Mouse (Mus musculus) layer of hippocampus, adult 11-12 months (tissue): ENCODE results near the gene Gm8890.
"Not testable (repeated sequence)": the region's sequence is repeated elsewhere in the genome, so short reads cannot be mapped to it uniquely, and the experiment has no call there.

Experiments
- DNase-seq: peaks from one replicate; pipeline ENCODE4 v3.0.0; 2022; ENCODE audit warnings: low spot score

Gene Gm8890

GRCm38 (mm10) chr5:11255733-11256132 is at the start of gene Gm8890:
TSS of gene Gm8890 (plus strand) at chr5:11256033.
- DNase-seq: not testable (repeated sequence)

GRCm38 (mm10) chr5:11256221-11256620 is 388 bp downstream of the Gm8890 start:
- DNase-seq: not testable (repeated sequence)
